Mouse (Mus musculus) cerebellum, adult 18-20 months (tissue): ENCODE data around the gene Borcs5.

ENCODE experiments used
- DNase-seq, 2 experiments: peaks; one replicate each; pipeline ENCODE4 v3.0.0; 2021

Borcs5 gene

GRCm38 (mm10) chr6:134630447-134630846, 8.9 kb upstream of the Borcs5 start:
- DNase-seq: no peak

- peak; percentile 67 for DNase-seq
These were observed 7.2 kb upstream of the Borcs5 start, which contains the start of gene Mansc1 for GRCm38 (mm10) chr6:134631947-134632687. Mansc1 (minus strand) TSS chr6:134632488.

GRCm38 (mm10) chr6:134632756-134633155, 6.6 kb upstream of the Borcs5 start:
- peak; percentile 30 to 37 for DNase-seq

GRCm38 (mm10) chr6:134633553-134633952, 5.8 kb upstream of the Borcs5 start:
- DNase-seq: no peak

- no peak for DNase-seq
These were observed 2.8 kb upstream of the Borcs5 start for GRCm38 (mm10) chr6:134636476-134636875.

GRCm38 (mm10) chr6:134639900-134640299, 590 bp downstream of the Borcs5 start:
- DNase-seq: no peak

GRCm38 (mm10) chr6:134640485-134641475, 1.5 kb downstream of the Borcs5 start:
- DNase-seq: peak; percentile 95

GRCm38 (mm10) chr6:134641738-134642446, 2.6 kb downstream of the Borcs5 start:
- no peak for DNase-seq

GRCm38 (mm10) chr6:134643296-134643695, 4.0 kb downstream of the Borcs5 start:
- DNase-seq: peak in 1 of 2 experiments; percentile 17

- DNase-seq: no peak
These were observed 7.5 kb downstream of the Borcs5 start for GRCm38 (mm10) chr6:134646835-134647234.

GRCm38 (mm10) chr6:134647621-134648020, 8.3 kb downstream of the Borcs5 start:
- DNase-seq: no peak

- DNase-seq: no peak
These were observed 9.0 kb downstream of the Borcs5 start for GRCm38 (mm10) chr6:134648356-134648755.

- no peak for DNase-seq
These were observed 17.2 kb downstream of the Borcs5 start for GRCm38 (mm10) chr6:134656527-134656926.

- peak; percentile 61 to 64 for DNase-seq
These were observed 20.0 kb downstream of the Borcs5 start for GRCm38 (mm10) chr6:134659108-134659958.

- no peak for DNase-seq
These were observed 21.6 kb downstream of the Borcs5 start for GRCm38 (mm10) chr6:134660714-134661406.

GRCm38 (mm10) chr6:134664573-134664972, 25.3 kb downstream of the Borcs5 start:
- DNase-seq: no peak

GRCm38 (mm10) chr6:134665817-134666216, 26.5 kb downstream of the Borcs5 start:
- DNase-seq: no peak

- no peak for DNase-seq
These were observed 29.2 kb downstream of the Borcs5 start for GRCm38 (mm10) chr6:134668519-134668918.

GRCm38 (mm10) chr6:134669179-134669865, 30.0 kb downstream of the Borcs5 start:
- no peak for DNase-seq

GRCm38 (mm10) chr6:134670881-134671411, 31.6 kb downstream of the Borcs5 start:
- DNase-seq: no peak
